Mouse (Mus musculus) midbrain, embryonic 11.5 days (tissue): ENCODE data around the gene Tmem131. TPM values are rescaled to one million over a fixed set of nuclear protein-coding genes. Genes with fewer than 3 reads are reported as not detected.

Experiments
- ATAC-seq: fragments of 200-750 bp; cut with Nextera tagmentation; 2 replicates; pipeline ENCODE4 v1.8.0; 2017; ENCODE audit warnings: moderate TSS enrichment, moderate library complexity; ENCODE audit not compliant: low FRiP score
- DNase-seq: peaks from one replicate; pipeline ENCODE4 v3.0.0; 2015; ENCODE audit warnings: low spot score; ENCODE audit errors: missing footprints
- H3K27ac ChIP-seq: fragments of 300-500 bp; sonication (generic); 2 replicates; pipeline ENCODE4 v1.5.1; 2014; ENCODE audit warnings: low read depth, low read length
- H3K27me3 ChIP-seq: fragments of 300-500 bp; sonication (generic); 2 replicates; pipeline ENCODE4 v1.6.1; 2014; ENCODE audit warnings: mild to moderate bottlenecking, low read length, moderate library complexity, mixed read lengths; ENCODE audit not compliant: control insufficient read depth, insufficient read depth
- H3K36me3 ChIP-seq: fragments of 300-500 bp; sonication (generic); 2 replicates; pipeline ENCODE4 v1.6.1; 2014; ENCODE audit warnings: mild to moderate bottlenecking, low read length, moderate library complexity, mixed read lengths; ENCODE audit not compliant: control insufficient read depth, insufficient read depth
- H3K4me1 ChIP-seq: fragments of 300-500 bp; sonication (generic); 2 replicates; pipeline ENCODE4 v1.6.1; 2014; ENCODE audit warnings: low read length; ENCODE audit not compliant: control insufficient read depth, insufficient read depth
- H3K4me2 ChIP-seq: fragments of 300-500 bp; sonication (generic); 2 replicates; pipeline ENCODE4 v1.6.1; 2014; ENCODE audit warnings: mild to moderate bottlenecking, moderate library complexity
- H3K4me3 ChIP-seq: fragments of 300-500 bp; sonication (generic); 2 replicates; pipeline ENCODE4 v1.5.1; 2014; ENCODE audit warnings: low read depth, low read length
- H3K9ac ChIP-seq: fragments of 300-500 bp; sonication (generic); 2 replicates; pipeline ENCODE4 v1.6.1; 2014; ENCODE audit warnings: low read length
- H3K9me3 ChIP-seq: fragments of 300-500 bp; sonication (generic); 2 replicates; pipeline ENCODE4 v1.6.1; 2016; ENCODE audit warnings: low read length; ENCODE audit not compliant: control insufficient read depth
- WGBS: fragments of 180-500 bp; shearing (Covaris S2); extraction: QIAGEN DNeasy Blood & Tissue Kit; methylation state at CpG from one replicate; pipeline ENCODE4 v1.1.7; 2014; 5-methylcytosine and 5-hydroxymethylcytosine counted together
- polyA plus RNA-seq: library from polyadenylated mRNA; unstranded; fragments of >200 nt; fragmentation: Nextera tagmentation; extraction: Ambion mirVana; gene quantifications from 2 replicates; pipeline ENCODE4 v1.2.1, GENCODE M21; 2014

Tmem131 gene
- polyA plus RNA-seq, 1 experiment from 2014 or later = 14.7 TPM

DNA sequence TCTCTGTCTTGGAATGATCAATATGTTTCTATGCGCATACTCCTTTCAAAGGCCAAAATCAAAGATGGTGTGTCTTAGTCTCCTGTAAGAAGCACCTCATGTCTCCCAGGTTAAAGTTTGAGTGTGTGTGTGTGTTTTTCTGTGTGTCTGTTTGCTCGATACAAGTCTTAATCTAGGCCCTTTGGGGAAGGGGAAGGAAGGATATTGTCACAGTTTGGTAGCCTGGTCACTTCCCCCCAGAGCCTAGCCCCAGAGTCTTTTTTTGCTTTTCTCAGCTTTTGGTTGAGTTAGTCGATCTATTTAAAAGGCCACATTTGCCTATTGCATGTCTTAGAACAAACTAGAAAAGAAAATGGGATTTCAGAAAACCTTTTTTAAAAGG, 3.1 kb downstream of the Tmem131 start:
- WGBS = 60% methylated on average over 3 of the region's 3 CpGs
- no peak for ATAC-seq
- H3K27ac ChIP-seq = no peak overlapping the region

DNA sequence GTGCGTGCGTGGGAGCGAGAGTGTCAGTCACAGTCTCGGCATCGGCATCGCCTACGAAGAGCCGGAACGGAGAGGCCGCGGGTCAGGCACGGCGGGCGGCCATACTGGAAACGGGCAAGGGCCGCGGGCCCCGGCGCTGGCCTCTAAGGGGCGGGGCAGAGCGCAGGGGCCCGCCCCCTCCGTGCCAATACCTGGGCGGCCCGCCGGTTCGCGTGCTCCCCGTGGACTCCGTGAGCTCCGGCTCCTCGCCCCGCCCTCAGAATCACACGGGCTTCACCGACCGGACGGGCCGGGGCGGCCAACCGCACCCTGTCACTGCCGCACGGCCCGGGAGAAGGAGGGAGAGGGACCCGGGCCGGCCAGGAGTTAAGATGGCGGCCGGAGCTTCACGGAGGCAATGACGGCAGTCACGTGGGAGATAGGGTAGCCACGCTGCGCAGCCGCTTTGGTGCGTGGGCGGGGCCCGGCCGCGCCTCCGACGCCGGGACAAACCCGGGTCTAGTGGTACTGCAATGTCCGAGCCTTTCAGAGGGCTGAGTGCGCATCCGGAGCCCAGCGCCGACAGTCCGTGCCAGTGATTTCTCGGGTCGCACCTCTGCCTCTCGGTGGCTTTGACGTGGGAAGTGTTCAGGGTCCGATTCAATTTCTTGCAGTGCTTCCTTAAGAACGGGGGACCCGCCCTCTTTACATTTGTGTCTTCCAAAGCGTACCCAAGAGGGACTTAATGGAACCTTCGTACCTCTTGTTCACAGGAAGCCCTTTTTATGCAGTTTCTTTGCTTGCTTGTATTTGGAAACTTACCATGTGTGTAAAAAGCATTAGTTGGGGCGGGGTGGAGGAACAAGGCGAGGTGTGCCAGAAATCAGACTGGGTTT, 3.7 kb downstream of the Tmem131 start:
- H3K27me3 ChIP-seq = no peaks in the 10 kb centered on the region
- DNase-seq = peak; percentile 99
- peak overlapping the region; percentile 83 for H3K4me3 ChIP-seq
- H3K4me1 ChIP-seq = peaks cover 12% of the 10 kb centered on the region
- H3K9me3 ChIP-seq = no peaks in the 10 kb centered on the region
- H3K9ac ChIP-seq = peak overlapping the region; percentile 87
- no peaks in the 10 kb centered on the region for H3K36me3 ChIP-seq
- peak overlapping the region; percentile 57 for H3K27ac ChIP-seq
- peak; percentile 98 for ATAC-seq
- WGBS = under 1% methylated on average over 73 of the region's 79 CpGs
- peak overlapping the region; percentile 76 for H3K4me2 ChIP-seq

More for the DNA sequence above, 3.1 kb downstream of the Tmem131 start:
- no peaks in the 10 kb centered on the region for H3K27me3 ChIP-seq
- H3K36me3 ChIP-seq = no peaks in the 10 kb centered on the region
- H3K9me3 ChIP-seq = no peaks in the 10 kb centered on the region
- peak overlapping the region; percentile 87 for H3K9ac ChIP-seq
- no peak for DNase-seq
- H3K4me3 ChIP-seq = peak overlapping the region; percentile 83
- peaks cover 11% of the 10 kb centered on the region for H3K4me1 ChIP-seq
- H3K4me2 ChIP-seq = peak overlapping the region; percentile 51

DNA sequence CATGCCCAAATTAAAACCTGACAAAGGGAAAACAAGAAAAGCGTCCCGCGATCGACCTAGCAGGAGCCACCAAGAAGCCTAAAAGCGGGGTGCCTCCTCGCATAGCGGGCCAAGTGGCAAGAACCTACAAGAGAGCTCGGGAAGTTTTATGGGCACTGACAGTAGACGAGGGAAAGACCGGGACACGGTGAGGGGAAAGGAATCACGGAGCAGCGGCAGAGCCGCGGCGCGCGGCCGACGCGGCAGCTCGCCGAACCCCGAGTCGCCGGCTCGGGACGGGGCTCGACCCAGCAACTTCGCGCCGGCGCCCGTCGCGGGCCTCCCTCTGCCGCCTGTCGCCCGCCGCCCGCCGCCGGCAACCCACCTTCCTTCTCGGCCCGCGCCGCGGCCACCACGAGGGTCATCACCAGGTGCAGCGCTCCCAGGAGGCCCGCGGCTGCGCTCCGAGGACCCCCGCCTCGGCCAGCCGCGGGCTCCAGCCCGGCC, 4.6 kb downstream of the Tmem131 start:
- DNase-seq = peak; percentile 94
- no peak for ATAC-seq

DNA sequence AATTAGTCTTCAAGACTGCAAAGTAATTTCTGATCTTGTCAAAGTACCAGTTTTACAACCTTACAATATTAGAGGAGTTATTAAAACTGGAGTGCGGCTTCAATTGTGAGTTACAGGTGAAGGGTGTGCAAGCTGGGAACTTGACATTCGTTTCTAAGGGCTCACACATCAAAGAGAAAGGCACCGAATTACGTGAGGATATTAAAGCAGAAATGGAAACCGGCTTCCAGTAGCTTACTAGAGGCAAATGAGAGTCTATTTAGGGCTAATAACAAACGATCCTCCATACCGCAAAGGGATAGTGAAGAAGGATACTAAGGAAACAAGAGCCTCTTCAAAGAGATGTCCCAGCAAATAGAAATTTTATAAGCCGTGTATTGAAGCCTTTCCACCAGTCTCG, 5.1 kb downstream of the Tmem131 start:
- ATAC-seq (no peak), DNase-seq (no peak)
- peaks cover 16% of the 10 kb centered on the region for H3K4me1 ChIP-seq
- H3K27me3 ChIP-seq = no peaks in the 10 kb centered on the region
- no peak overlapping the region for H3K27ac ChIP-seq
- H3K36me3 ChIP-seq = no peaks in the 10 kb centered on the region
- H3K9me3 ChIP-seq = no peaks in the 10 kb centered on the region
- H3K4me3 ChIP-seq = peak overlapping the region; percentile 83
- H3K9ac ChIP-seq = peak overlapping the region; percentile 87
- peak overlapping the region; percentile 76 for H3K4me2 ChIP-seq
- WGBS = 5% methylated on average over 9 of the region's 9 CpGs

More for the DNA sequence above, 4.6 kb downstream of the Tmem131 start:
- peak overlapping the region; percentile 87 for H3K9ac ChIP-seq
- peak overlapping the region; percentile 76 for H3K4me2 ChIP-seq
- H3K4me3 ChIP-seq = peak overlapping the region; percentile 83
- H3K27me3 ChIP-seq = no peaks in the 10 kb centered on the region
- under 1% methylated on average over 55 of the region's 59 CpGs for WGBS
- H3K4me1 ChIP-seq = peaks cover 16% of the 10 kb centered on the region
- peak overlapping the region; percentile 57 for H3K27ac ChIP-seq
- no peaks in the 10 kb centered on the region for H3K36me3 ChIP-seq
- no peaks in the 10 kb centered on the region for H3K9me3 ChIP-seq

DNA sequence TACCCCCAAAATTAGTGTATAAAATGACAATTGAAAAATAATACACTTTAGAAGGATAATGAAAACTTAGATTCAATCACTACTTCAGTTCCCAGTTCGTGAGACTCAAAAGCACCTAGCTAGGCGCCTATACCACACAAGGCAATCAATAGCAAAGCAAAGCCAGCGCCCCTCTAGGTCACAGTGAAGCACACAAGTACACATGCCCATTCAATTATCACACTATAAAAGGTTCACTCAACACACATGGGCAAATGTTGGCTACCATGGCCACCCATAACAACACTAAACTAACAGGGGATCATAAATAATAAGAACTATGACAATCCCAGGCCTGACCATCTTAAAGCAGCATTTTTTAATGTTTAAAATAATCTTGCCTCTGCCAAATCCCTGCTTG, 5.8 kb downstream of the Tmem131 start:
- ATAC-seq = no peak
- Histone ChIP-seq H3K4me2 (peak overlapping the region; percentile 76), H3K4me1 (peaks cover 16% of the 10 kb centered on the region), H3K4me3 (peak overlapping the region; percentile 83), H3K27me3 (no peaks in the 10 kb centered on the region), H3K9ac (0 out of 2 replicates have a peak overlapping the region, but pooled peaks have one; percentile 16), H3K27ac (no peak overlapping the region), H3K9me3 (no peaks in the 10 kb centered on the region), H3K36me3 (no peaks in the 10 kb centered on the region)
- peak; percentile 89 for DNase-seq
- WGBS = 29% methylated on average over 3 of the region's 3 CpGs

DNA sequence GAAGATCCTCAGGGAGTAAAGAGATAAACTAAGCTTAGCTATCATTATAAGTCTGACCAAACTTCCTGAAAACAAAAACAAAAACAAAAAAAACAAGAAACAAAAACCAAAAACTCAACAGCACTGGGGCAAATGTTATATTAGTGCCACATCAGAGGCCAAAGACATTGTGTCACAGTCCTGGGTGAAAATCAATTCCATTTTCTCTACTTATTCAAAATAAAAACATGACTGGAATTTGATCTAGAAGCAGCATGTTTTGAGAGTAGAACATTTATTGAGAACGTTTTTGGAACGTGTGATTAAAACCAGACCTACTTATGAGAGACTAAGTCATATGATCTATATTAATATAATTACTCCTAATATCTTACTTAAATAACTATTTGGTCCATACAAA, 6.5 kb downstream of the Tmem131 start:
- whole genome bisulfite sequencing = 85% methylated on average over 2 of the region's 2 CpGs
- peaks cover 16% of the 10 kb centered on the region for H3K4me1 ChIP-seq
- H3K27ac ChIP-seq = no peak overlapping the region
- H3K4me2 ChIP-seq = peak overlapping the region; percentile 76; the same call in 1 of the 2 replicates
- no peaks in the 10 kb centered on the region for H3K9me3 ChIP-seq
- ATAC-seq (no peak), DNase-seq (no peak)
- H3K36me3 ChIP-seq = no peaks in the 10 kb centered on the region
- H3K4me3 ChIP-seq = no peak overlapping the region
- no peak overlapping the region for H3K9ac ChIP-seq
- no peaks in the 10 kb centered on the region for H3K27me3 ChIP-seq

DNA sequence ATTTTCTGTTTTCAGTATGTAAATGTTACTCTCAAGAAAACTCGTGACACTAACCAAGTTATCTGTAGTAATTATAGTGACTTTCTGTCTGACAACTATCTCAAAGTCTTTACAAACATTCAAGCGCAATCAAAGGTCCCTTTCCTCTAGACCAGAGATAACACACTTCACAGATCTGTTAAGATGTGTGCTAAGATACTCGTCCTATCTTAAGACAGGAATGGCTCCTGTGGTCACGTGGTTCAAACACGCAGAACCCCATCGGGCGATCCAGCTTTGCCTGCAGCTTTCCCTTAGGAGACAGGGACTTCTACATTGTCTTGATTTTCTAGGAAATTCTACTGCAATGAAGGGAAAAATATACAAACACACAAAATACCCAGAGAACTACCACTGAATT, 6.9 kb downstream of the Tmem131 start:
- H3K27me3 ChIP-seq = no peaks in the 10 kb centered on the region
- peaks cover 16% of the 10 kb centered on the region for H3K4me1 ChIP-seq
- no peaks in the 10 kb centered on the region for H3K36me3 ChIP-seq
- no peak overlapping the region for H3K4me3 ChIP-seq
- H3K9me3 ChIP-seq = no peaks in the 10 kb centered on the region
- whole genome bisulfite sequencing = 84% methylated on average over 7 of the region's 7 CpGs
- no peak for ATAC-seq
- peak; percentile 67 for DNase-seq
- H3K4me2 ChIP-seq = no peak overlapping the region
- no peak overlapping the region for H3K9ac ChIP-seq
- H3K27ac ChIP-seq = no peak overlapping the region

DNA sequence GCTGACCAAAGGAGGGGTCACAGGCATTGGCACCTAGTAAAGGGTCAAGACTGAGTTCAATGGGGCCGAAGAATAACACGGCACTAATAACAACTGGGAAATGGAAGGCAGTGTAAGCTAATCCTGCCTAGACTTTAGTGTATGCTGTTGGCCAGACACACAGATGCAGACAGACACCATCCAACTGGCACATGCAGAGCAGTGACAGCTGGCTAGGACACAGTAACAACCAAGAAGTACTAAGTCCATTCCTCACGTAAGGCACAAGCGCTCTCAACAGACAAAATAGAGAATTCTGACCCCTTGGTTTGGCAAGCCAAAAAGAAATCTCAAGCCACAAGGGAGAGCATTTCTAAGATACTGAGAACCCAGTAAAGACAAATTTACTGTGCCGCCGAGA, 8.7 kb downstream of the Tmem131 start:
- ATAC-seq = no peak
- Histone ChIP-seq H3K27ac (no peak overlapping the region), H3K4me3 (no peak overlapping the region), H3K4me1 (peaks cover 16% of the 10 kb centered on the region), H3K9me3 (no peaks in the 10 kb centered on the region), H3K36me3 (no peaks in the 10 kb centered on the region), H3K9ac (no peak overlapping the region), H3K27me3 (no peaks in the 10 kb centered on the region), H3K4me2 (no peak overlapping the region)
- 79% methylated on average over 6 of the region's 6 CpGs for WGBS
- DNase-seq = no peak

DNA sequence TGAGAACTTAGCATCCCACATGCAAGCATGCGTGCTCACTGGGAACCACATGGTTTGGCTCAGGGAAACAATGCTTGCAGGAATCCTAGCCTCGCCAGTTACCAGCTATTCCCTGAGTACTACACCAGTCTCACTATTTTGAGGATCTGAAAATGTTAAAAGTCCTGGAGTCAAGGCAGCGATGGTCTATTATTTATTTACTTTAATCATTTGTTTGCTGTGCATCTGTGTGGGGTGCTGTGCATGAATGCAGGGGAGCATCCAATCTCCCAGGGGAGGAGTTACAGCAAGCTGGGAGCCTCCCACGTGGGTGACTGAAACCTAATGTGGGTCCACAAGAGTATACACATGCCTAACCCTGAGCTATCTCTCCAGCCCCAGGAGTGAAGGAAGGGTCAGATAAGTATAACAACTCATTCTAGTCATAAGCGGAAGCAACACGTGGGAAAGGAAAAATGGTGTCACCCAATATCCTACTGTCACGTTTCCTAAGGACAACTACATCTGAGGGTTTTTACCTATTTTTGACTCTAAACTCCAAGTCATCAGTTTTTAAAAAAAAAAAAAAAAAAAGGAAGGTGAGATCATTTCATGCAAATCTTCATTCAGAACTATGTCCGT, 9.4 kb downstream of the Tmem131 start:
- no peak for ATAC-seq
- peaks cover 16% of the 10 kb centered on the region for H3K4me1 ChIP-seq
- no peak overlapping the region for H3K9ac ChIP-seq
- H3K36me3 ChIP-seq = no peaks in the 10 kb centered on the region
- no peaks in the 10 kb centered on the region for H3K9me3 ChIP-seq
- no peak overlapping the region for H3K27ac ChIP-seq
- no peak overlapping the region for H3K4me2 ChIP-seq
- H3K4me3 ChIP-seq = no peak overlapping the region
- peak; percentile 70 for DNase-seq
- no peaks in the 10 kb centered on the region for H3K27me3 ChIP-seq
- 81% methylated on average over 8 of the region's 8 CpGs for WGBS
